Mouse (Mus musculus) liver, embryonic 12.5 days (tissue): Measurements from ENCODE around the gene Col18a1. TPM values are rescaled to one million over a fixed set of nuclear protein-coding genes. Genes with fewer than 3 reads are reported as not detected.

Experiments used
- ATAC-seq: fragments of 200-750 bp; cut with Nextera tagmentation; 2 replicates; pipeline ENCODE4 v1.8.0; 2017; ENCODE audit warnings: moderate number of reproducible peaks, mild to moderate bottlenecking, moderate library complexity
- H3K27ac ChIP-seq: fragments of 300-500 bp; sonication (generic); 2 replicates; pipeline ENCODE4 v1.5.1; 2016; ENCODE audit warnings: mild to moderate bottlenecking
- H3K27me3 ChIP-seq: fragments of 300-500 bp; sonication (generic); replicated peaks from 2 replicates; pipeline ENCODE4 v1.6.1; 2016; ENCODE audit warnings: mild to moderate bottlenecking, moderate library complexity
- H3K36me3 ChIP-seq: fragments of 300-500 bp; sonication (generic); 2 replicates; pipeline ENCODE4 v1.6.1; 2016; ENCODE audit warnings: mild to moderate bottlenecking, moderate library complexity
- H3K4me1 ChIP-seq: fragments of 300-500 bp; sonication (generic); 2 replicates; pipeline ENCODE4 v1.6.1; 2016
- H3K4me2 ChIP-seq: fragments of 300-500 bp; sonication (generic); 2 replicates; pipeline ENCODE4 v1.6.1; 2016; ENCODE audit warnings: mild to moderate bottlenecking, moderate library complexity
- H3K4me3 ChIP-seq: fragments of 300-500 bp; sonication (generic); 2 replicates; pipeline ENCODE4 v1.5.1; 2016; ENCODE audit warnings: mild to moderate bottlenecking, moderate library complexity
- H3K9ac ChIP-seq: fragments of 300-500 bp; sonication (generic); 2 replicates; pipeline ENCODE4 v1.6.1; 2016; ENCODE audit warnings: mild to moderate bottlenecking, moderate library complexity
- H3K9me3 ChIP-seq: fragments of 300-500 bp; sonication (generic); replicated peaks from 2 replicates; pipeline ENCODE4 v1.6.1; 2016; ENCODE audit warnings: mild to moderate bottlenecking, moderate library complexity
- WGBS: fragments of 180-500 bp; shearing (Covaris S2); methylation state at CpG from one replicate; pipeline ENCODE4 v1.1.7; 2016; ENCODE audit not compliant: insufficient replicate concordance; 5-methylcytosine and 5-hydroxymethylcytosine counted together
- polyA plus RNA-seq: library from polyadenylated mRNA; unstranded; fragments of >200 nt; fragmentation: Nextera tagmentation; extraction: Ambion mirVana; gene quantifications from 2 replicates; pipeline ENCODE4 v1.2.1, GENCODE M21; 2016

The Col18a1 gene
- polyA plus RNA-seq, 1 experiment from 2014 or later = 38.3 TPM

DNA sequence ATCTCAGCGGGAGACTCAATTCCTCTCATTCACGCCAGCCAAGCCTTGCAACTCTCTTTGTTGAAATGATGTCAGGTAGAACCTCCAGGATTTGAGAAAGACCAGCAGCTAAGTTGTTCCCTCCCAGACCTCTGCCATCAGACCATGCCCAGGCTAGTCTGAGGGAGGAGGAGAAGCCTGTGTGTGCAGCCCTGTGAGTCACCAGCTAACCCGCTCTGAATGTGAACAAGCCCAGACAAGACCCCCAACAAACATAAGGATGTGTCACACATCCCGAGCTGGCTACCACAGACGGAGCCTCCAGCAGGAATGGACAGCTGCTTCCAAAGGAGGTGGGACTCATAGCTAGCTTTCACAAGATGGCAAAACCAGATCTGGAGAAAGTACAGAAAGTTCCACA is 35.6 kb upstream of the Col18a1 start:
- H3K27me3 ChIP-seq = 0 out of 2 replicates have a peak, but pooled peaks cover 6% of the 10 kb centered on the region
- no peak overlapping the region for H3K4me3 ChIP-seq
- peaks cover 12% of the 10 kb centered on the region for H3K4me1 ChIP-seq
- H3K27ac ChIP-seq = no peak overlapping the region
- WGBS = 64% methylated on average over 5 of the region's 5 CpGs
- H3K9ac ChIP-seq = no peak overlapping the region
- no peaks in the 10 kb centered on the region for H3K9me3 ChIP-seq
- ATAC-seq = no peak
- no peaks in the 10 kb centered on the region for H3K36me3 ChIP-seq
- H3K4me2 ChIP-seq = no peak overlapping the region

DNA sequence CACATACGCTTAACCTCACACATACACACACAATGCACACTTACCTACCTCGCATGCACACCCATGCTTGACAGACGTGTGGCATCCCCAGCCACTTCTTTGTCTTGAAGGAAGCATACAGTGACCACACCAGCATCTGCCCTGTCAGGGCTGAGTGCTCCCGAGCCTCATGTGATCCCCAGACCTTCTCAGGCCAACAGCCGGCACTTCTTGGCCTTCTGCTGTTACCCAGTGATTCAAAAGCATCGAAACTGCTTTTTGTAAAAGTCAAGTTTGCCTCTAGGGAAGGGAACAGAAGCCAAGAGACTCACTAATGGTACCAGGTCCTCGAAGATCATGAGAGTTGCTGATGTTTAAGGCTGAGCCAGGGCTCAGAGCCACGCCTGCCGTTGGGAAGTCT is 33.9 kb upstream of the Col18a1 start:
- Histone ChIP-seq H3K4me2 (no peak overlapping the region), H3K36me3 (no peaks in the 10 kb centered on the region), H3K9me3 (no peaks in the 10 kb centered on the region), H3K4me1 (peaks cover 10% of the 10 kb centered on the region; the same call in 1 of the 2 replicates), H3K27me3 (0 out of 2 replicates have a peak, but pooled peaks cover 6% of the 10 kb centered on the region), H3K9ac (no peak overlapping the region), H3K27ac (no peak overlapping the region), H3K4me3 (no peak overlapping the region)
- WGBS = 79% methylated on average over 9 of the region's 9 CpGs
- ATAC-seq = no peak

DNA sequence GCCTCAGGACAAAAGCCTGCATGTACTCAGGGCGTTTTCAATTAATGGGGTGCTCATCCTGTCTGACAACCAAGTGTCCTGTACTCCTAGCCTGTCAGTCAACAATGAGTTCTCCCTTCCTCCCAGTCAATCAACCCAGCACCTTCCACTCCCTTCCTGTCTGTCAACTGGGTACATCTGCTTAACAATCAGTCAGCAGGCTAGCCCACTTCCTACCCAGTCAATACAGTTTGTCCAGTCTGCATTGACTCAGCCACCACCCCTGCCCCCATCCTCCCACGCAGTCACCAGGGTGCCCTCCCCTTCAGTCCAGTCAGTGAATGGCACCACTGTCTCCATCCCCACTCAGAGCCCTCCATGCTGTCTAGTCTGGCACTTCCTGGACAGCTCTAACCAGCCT is 32.9 kb upstream of the Col18a1 start:
- 0 out of 2 replicates have a peak, but pooled peaks have one; percentile 20 for ATAC-seq
- Histone ChIP-seq H3K4me2 (no peak overlapping the region), H3K4me3 (no peak overlapping the region), H3K36me3 (no peaks in the 10 kb centered on the region), H3K27me3 (0 out of 2 replicates have a peak, but pooled peaks cover 6% of the 10 kb centered on the region), H3K4me1 (peaks cover 10% of the 10 kb centered on the region; the same call in 1 of the 2 replicates), H3K9me3 (no peaks in the 10 kb centered on the region), H3K27ac (no peak overlapping the region; the same call in 1 of the 2 replicates), H3K9ac (no peak overlapping the region)
- 29% methylated on average over 2 of the region's 2 CpGs for WGBS

DNA sequence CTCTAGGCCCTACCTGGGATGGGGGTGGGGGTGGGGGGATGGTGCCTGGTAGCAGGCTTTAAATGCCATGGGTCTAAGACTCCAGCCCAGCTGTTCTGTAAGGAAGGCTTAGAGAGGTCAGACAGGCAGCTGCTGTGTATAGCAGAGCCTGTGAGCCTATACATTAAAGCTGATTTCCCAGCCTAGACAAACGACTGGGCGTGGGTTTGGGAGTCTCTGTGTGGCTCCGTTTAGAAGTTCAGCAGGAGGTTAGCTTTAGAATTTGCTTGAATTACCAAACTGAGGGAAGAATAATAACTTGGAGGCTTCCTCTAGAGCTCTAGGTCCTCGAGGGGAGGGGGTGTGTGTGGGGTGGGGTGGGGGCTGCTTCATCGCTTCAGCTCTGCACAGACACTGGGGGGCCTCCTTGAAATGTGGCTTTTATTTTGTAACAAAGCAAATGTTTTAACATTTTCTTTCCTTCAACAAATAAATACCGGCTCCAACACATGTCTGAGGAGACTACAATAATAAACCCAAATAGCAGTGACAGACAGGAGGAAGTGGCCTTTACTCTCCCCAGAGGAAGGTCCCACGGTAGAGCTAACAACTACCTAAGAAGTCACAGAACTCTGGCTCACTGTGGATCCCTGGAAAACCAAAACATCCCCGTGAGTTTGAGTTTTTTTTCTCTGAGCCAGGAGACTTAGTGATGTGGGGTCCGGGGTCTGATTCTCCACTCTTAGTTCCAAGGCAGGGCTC is 31.3 kb upstream of the Col18a1 start:
- no peak overlapping the region for H3K9ac ChIP-seq
- no peaks in the 10 kb centered on the region for H3K9me3 ChIP-seq
- H3K27ac ChIP-seq = no peak overlapping the region
- H3K27me3 ChIP-seq = peaks cover 6% of the 10 kb centered on the region; the same call in 1 of the 2 replicates
- no peak for ATAC-seq
- H3K4me1 ChIP-seq = peaks cover 10% of the 10 kb centered on the region; the same call in 1 of the 2 replicates
- H3K4me2 ChIP-seq = no peak overlapping the region
- WGBS = 45% methylated on average over 9 of the region's 9 CpGs
- no peak overlapping the region for H3K4me3 ChIP-seq
- no peaks in the 10 kb centered on the region for H3K36me3 ChIP-seq

DNA sequence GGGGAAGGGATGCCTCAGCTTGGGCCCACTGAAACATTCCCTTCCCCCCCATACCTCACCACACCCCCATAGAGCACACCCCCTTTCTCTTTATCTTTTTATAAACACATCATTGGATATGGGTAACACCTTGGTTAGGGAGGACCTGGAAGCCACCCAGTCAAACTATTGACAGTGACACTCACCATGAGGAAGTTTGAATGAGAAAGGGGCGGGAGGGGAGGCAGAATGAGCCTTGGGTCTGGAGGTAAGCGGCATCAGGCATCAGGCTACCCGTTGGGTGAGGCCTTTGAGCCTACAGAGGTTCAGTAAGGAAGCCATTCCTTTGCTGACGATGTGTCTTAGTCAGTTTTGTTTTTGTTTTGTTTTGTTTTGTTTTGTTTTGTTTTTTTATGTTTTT is 30.3 kb upstream of the Col18a1 start:
- Histone ChIP-seq H3K4me2 (no peak overlapping the region), H3K27ac (no peak overlapping the region), H3K9ac (no peak overlapping the region), H3K9me3 (no peaks in the 10 kb centered on the region), H3K27me3 (peaks cover 9% of the 10 kb centered on the region), H3K4me3 (no peak overlapping the region), H3K36me3 (no peaks in the 10 kb centered on the region), H3K4me1 (peaks cover 12% of the 10 kb centered on the region)
- ATAC-seq = no peak
- WGBS = 72% methylated on average over 4 of the region's 4 CpGs

DNA sequence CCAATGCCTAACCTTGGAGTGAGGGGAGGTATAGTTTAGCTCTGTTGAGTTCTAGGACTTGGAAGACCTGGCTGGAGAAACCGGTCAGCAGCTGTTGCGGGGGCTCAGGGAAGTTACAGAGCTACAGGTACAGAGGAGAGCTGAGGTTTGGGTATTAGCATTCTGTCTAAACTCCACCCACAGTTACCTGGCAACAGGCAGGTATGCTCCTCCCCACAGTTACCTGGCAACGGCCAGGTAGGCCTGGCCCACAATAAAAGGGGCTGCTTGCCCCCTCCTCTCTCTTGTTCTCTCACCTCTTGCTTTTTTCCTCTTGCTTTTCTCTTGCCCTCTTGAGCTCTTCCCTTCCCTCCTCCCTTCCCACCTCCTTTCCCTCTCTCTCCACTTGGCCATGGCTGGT is 29.8 kb upstream of the Col18a1 start:
- WGBS = 77% methylated on average over 3 of the region's 3 CpGs
- H3K4me1 ChIP-seq = peaks cover 16% of the 10 kb centered on the region
- no peak overlapping the region for H3K4me3 ChIP-seq
- H3K4me2 ChIP-seq = no peak overlapping the region
- ATAC-seq = no peak
- H3K27ac ChIP-seq = no peak overlapping the region
- H3K27me3 ChIP-seq = peaks cover 14% of the 10 kb centered on the region
- no peaks in the 10 kb centered on the region for H3K9me3 ChIP-seq
- no peak overlapping the region for H3K9ac ChIP-seq
- H3K36me3 ChIP-seq = no peaks in the 10 kb centered on the region

DNA sequence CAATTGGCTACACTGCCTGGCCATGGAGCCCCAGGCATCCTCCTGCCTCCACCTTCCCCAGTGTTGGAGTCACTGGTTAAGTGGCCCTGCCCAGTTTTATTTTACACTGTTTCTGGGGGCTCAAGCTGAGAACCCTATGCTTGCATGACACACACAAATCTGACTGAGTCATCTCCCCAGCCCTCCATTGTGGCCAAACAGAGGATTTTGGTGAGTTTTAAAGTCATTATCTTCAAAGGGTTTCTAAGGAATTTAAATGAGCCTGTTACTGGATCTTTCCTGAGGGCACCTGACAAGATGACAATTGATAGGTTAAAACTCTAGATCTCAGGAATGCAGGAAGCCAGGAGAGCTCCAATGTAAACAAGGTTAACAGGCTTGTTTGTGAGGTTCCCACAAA is 27.1 kb upstream of the Col18a1 start:
- Histone ChIP-seq H3K4me3 (no peak overlapping the region), H3K9ac (no peak overlapping the region), H3K27ac (no peak overlapping the region), H3K27me3 (peaks cover 27% of the 10 kb centered on the region), H3K36me3 (no peaks in the 10 kb centered on the region), H3K9me3 (no peaks in the 10 kb centered on the region), H3K4me2 (no peak overlapping the region), H3K4me1 (peaks cover 22% of the 10 kb centered on the region)
- ATAC-seq = no peak

DNA sequence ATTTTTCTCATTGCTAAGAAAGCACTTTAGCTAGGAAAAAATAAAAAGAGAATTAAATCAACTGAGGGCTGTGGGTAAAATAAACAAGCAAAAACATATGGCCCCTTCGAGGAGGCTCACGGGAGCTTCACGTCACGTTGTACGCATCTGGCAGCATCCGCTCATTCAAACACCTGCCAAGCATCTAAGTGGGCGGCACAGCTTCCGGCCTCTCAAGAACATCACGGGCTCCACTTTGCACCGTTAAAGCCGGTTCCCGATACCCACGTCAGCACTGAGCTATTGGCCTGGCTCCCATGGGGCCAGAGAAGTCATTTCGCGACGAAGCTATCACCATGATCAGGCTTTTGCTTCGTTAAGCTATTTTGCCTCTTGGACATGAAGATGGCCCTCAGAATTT is 26.4 kb upstream of the Col18a1 start:
- H3K4me1 ChIP-seq = peaks cover 29% of the 10 kb centered on the region
- H3K9ac ChIP-seq = no peak overlapping the region
- no peak overlapping the region for H3K4me2 ChIP-seq
- peaks cover 35% of the 10 kb centered on the region for H3K27me3 ChIP-seq
- no peaks in the 10 kb centered on the region for H3K36me3 ChIP-seq
- ATAC-seq = no peak
- H3K27ac ChIP-seq = no peak overlapping the region
- H3K4me3 ChIP-seq = no peak overlapping the region
- 86% methylated on average over 17 of the region's 17 CpGs for WGBS
- no peaks in the 10 kb centered on the region for H3K9me3 ChIP-seq

DNA sequence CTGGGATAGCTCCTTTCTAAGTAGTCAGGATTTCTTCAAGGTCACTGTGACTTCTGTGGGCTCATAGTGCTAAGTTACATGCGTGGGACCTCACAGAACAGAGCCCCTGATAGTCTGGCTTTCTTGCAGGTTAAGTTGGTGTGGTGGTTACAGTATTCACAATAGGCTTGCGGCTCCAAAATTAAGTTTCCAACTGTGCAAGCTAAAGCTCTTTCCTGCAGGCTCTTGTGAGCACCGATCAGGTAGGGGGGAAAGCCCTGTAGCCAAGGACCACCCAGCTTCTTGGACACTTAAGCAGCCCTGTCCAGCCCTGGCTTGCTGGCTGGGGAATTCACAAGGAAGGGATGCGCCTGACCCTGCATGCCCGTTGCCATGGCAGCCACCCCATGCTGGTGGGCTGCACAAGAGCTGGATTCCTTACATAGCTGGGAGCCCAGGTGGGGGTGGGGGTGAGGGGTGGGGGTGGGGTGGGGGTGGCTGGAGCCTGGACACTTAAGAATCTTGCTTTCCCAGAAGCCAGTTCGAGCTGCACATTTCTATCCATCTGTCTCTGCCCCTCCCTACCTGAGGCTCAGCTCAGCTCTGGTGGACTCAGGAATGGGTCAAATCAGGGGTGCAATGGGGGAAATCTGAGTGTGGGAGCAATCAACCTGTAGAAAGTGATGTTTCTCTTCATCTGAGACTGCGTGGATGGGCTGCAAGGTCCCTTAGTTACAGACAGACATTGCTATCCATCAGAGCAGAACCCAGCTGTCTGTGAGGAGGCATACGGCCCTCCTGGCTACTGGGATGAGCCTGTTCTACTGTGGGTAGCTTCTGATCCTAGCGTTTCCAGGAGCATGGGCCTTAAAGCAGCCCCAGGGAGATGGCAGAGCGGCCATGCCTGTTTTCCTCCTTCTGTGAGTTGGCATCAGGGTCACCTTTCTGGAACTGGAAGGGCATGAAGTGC is 24.9 kb upstream of the Col18a1 start:
- Histone ChIP-seq H3K4me3 (no peak overlapping the region), H3K4me1 (peaks cover 25% of the 10 kb centered on the region), H3K36me3 (no peaks in the 10 kb centered on the region), H3K27ac (no peak overlapping the region), H3K4me2 (no peak overlapping the region), H3K27me3 (peaks cover 40% of the 10 kb centered on the region), H3K9me3 (no peaks in the 10 kb centered on the region), H3K9ac (no peak overlapping the region)
- 52% methylated on average over 10 of the region's 10 CpGs for WGBS
- ATAC-seq = no peak

DNA sequence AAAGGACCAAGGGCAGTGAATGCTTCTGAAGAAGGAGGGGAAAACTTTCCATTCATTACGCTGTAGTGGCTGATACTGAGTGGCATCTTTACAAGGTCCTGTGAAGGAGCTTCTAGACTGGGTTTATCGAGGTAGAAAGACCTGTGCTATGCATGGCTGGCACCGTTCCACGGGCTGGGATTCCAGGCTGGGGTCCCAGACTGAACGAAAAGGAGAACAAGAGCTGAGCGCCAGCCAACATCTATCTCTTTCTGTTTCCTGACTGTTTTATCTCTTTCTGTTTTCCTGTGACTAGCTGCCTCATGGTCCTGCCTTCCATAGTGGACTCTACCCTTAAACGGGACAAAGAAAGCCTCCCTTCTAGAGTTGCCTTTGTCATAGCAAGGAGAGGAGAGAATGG is 21.1 kb upstream of the Col18a1 start:
- H3K27ac ChIP-seq = peak overlapping the region; percentile 30; the same call in 1 of the 2 replicates
- no peak overlapping the region for H3K9ac ChIP-seq
- H3K4me2 ChIP-seq = no peak overlapping the region
- H3K4me1 ChIP-seq = peaks cover 25% of the 10 kb centered on the region
- no peaks in the 10 kb centered on the region for H3K36me3 ChIP-seq
- WGBS = 30% methylated on average over 7 of the region's 7 CpGs
- ATAC-seq = no peak
- H3K4me3 ChIP-seq = no peak overlapping the region
- H3K27me3 ChIP-seq = peaks cover 40% of the 10 kb centered on the region
- no peaks in the 10 kb centered on the region for H3K9me3 ChIP-seq

DNA sequence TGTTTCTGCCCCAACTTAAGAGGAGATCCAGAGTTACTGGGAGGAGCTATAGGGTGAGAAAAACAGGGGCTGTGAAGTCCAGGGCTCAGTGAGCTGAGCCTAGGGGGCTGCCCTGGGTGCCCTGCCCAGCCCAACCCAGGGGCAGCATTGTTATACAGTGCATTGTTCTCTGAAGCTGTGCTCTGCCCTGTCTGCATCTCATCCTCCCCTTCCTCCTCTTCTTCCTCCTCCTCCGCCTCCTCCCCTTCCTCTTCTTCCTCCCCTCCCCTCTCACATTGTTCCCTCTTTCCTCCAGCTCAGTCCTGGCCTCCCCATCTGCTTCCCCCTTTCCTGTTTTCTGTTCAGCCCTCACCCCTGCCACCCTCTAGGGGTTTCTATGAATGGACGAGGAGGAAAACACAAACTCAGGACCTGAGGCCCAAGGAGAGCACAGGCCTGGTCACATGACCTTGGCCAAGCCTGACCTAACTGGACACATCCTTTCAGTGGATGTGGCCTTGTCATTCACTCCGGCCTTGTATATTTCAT is 16.5 kb upstream of the Col18a1 start:
- peak; percentile 62 for ATAC-seq
- Histone ChIP-seq H3K27me3 (peaks cover 7% of the 10 kb centered on the region), H3K36me3 (no peaks in the 10 kb centered on the region), H3K4me2 (no peak overlapping the region), H3K4me1 (peaks cover 7% of the 10 kb centered on the region), H3K9ac (no peak overlapping the region), H3K9me3 (no peaks in the 10 kb centered on the region), H3K4me3 (no peak overlapping the region), H3K27ac (no peak overlapping the region; the same call in 1 of the 2 replicates)
- 50% methylated on average over 3 of the region's 3 CpGs for WGBS

DNA sequence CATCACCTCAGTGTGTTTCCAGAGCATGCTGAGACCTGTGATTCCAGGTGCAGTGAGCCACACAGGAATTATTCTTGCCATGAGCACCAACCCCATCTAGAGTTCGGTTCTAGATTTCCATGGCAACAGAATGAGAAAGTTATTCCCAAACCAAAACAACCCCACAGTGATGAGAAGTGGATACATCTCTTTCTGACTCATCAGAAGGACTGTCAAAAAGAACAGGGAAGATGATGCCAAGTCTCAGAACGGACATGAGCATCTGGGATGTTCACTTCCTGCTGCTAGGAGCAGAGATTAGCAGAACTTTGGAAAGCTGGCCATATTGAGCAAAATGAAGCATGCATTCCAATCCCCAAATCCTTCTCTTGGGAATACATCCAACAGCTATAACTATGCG is 13.8 kb upstream of the Col18a1 start:
- no peak overlapping the region for H3K27ac ChIP-seq
- no peaks in the 10 kb centered on the region for H3K36me3 ChIP-seq
- no peak overlapping the region for H3K9ac ChIP-seq
- no peak for ATAC-seq
- 73% methylated on average over 3 of the region's 3 CpGs for WGBS
- H3K4me1 ChIP-seq = no peaks in the 10 kb centered on the region
- H3K27me3 ChIP-seq = no peaks in the 10 kb centered on the region
- no peaks in the 10 kb centered on the region for H3K9me3 ChIP-seq
- no peak overlapping the region for H3K4me2 ChIP-seq
- H3K4me3 ChIP-seq = no peak overlapping the region
